Mouse (Mus musculus) heart, postnatal 36 days (tissue): ENCODE results near the gene Zfp422. TPM values are rescaled to one million over a fixed set of nuclear protein-coding genes. Genes with fewer than 3 reads are reported as not detected.
"Not testable (repeated sequence)": the region's sequence is repeated elsewhere in the genome, so short reads cannot be mapped to it uniquely, and the experiment has no call there.

Experiments
- DNase-seq, 2 experiments: peaks; one replicate each; pipeline ENCODE4 v3.0.0; 2021 to 2022
- intact Hi-C: fragments of 180-260 bp; cut with DNase I; formaldehyde crosslinking; loops from one replicate; pipeline ENCODE4 v1.15.1; 2025
- microRNA-seq, 2 experiments: library from miRNA; unstranded; fragments of <30 nt; microRNA quantifications; one replicate each; pipeline ENCODE4 v1.2.0; 2021; ENCODE audit warnings: borderline number of aligned reads in 2 of 2
- total RNA-seq, 2 experiments: library from RNA; stranded (reverse); gene quantifications; 2 replicates each; pipeline ENCODE4 v1.2.3; 2021

Gene Zfp422
- total RNA-seq, 2 experiments from 2014 or later, result 18.2 to 19.3 TPM

GRCm38 (mm10) chr6:116618073-116618472 lies 10.7 kb downstream of the Zfp422 start:
- no peak for DNase-seq
- intact Hi-C loops, result loop anchor here (1.0 to 5.0 kb wide), 2 partner anchors 34 to 79 kb away; partner anchors contain the start of gene Depp1

DNA sequence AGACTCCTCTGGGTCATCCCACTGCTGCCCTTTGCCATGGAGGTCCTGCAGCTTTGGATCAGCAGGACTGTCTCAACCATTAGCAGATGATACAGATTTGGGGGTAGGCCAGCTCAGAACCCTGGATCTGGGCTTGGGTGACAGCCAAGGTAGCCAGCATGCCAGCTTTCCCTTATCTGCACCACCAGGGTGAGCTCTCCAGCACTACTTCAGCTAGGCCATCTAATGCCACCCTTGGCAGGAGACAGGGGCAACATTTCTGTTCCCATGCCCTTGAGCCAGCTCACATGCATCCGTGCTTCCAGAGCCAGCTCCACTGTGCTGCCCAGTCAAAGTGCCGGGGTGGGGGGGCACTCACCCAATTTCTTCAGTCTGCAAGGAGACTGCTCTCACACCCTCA lies 13.1 kb downstream of the Zfp422 start:
- peak in 1 of 2 experiments; percentile 51 for DNase-seq

GRCm38 (mm10) chr6:116607230-116607629 lies 21.6 kb downstream of the Zfp422 start:
- intact Hi-C loops, result no loop called here
- DNase-seq, result no peak

More for the DNA sequence above, 13.1 kb downstream of the Zfp422 start:
- intact Hi-C loops, result loop anchor here (5.0 kb wide), 1 partner anchor 37 kb away; the partner anchor contains the start of gene Depp1

- DNase-seq, intact Hi-C loops: not testable (repeated sequence)
These were observed 27.8 kb downstream of the Zfp422 start for GRCm38 (mm10) chr6:116600969-116601368.

DNA sequence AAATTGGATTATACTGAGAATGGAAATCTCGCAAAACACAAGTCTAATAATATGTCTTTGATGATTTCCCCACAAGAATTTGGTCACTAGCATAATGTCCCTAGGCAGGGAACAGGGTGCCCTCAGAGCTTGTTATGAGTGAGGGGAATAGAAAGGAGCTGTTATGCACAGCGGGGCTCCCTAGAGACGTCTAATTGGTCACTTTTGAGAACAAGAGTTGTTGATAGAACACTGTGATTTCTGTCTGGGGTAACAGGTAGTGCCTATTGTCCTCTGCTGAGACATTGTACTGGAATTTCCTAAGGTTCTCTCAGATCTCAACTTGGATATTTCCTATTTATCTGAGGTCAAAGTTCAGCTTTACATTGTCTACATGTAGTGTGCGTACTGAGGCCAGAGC lies 44.7 kb downstream of the Zfp422 start, which contains the start of gene Olfr215:
Gene Olfr215, minus strand, starts transcription at position 101 of the 400 bp plus-strand sequence.
- intact Hi-C loops, result no loop called here
- DNase-seq, result no peak

Small RNAs within 50 kb of the gene (microRNA-seq; reads per million reads assigned to microRNA genes)
- 0 reads per million in 2 experiments for gene Mir7043

Other genes with a start within 250 kb of the Zfp422 start
- gene Alox5, start 167.8 kb downstream of the Zfp422 start, total RNA-seq, result 10 to 100 TPM in 1 of 2 experiments, 1 to 10 TPM in 1; 8.6 to 14.9 TPM
- not detected for gene Olfr211, start 139.9 kb downstream of the Zfp422 start, total RNA-seq
- under 1 TPM; 0.11 to 0.14 TPM for gene Olfr212, start 122.5 kb downstream of the Zfp422 start, total RNA-seq
- not detected for gene Olfr213, start 90.5 kb downstream of the Zfp422 start, total RNA-seq
- gene Gm5580, start 77.9 kb downstream of the Zfp422 start, total RNA-seq, result 1 to 10 TPM; 1.2 to 1.6 TPM
- gene Olfr214, start 74.8 kb downstream of the Zfp422 start, total RNA-seq, result not detected
- gene Olfr215, start 44.8 kb downstream of the Zfp422 start, total RNA-seq, result not detected
- gene Depp1, start 21.6 kb upstream of the Zfp422 start, total RNA-seq, result 10 to 100 TPM; 60.4 to 63.7 TPM
- 1 to 10 TPM; 6.5 to 8.0 TPM for gene Rassf4, start 45.0 kb upstream of the Zfp422 start, total RNA-seq
- under 1 TPM in 1 of 2 experiments, not detected in 1; 0.03 TPM for gene Tmem72, start 87.9 kb upstream of the Zfp422 start, total RNA-seq